Mouse (Mus musculus) gastrocnemius, adult 2 months (tissue): ENCODE results near the gene Il12rb1. TPM values are rescaled to one million over a fixed set of nuclear protein-coding genes. Genes with fewer than 3 reads are reported as not detected.
A peak's percentile ranks its signal among the peaks of the same experiment; 100 is the strongest.

ENCODE experiments used
- DNase-seq: peaks from one replicate; pipeline ENCODE4 v3.0.0; 2022
- H3K27ac ChIP-seq: fragments of 200-600 bp; 2 replicates; pipeline ENCODE4 v1.8.1; 2022; ENCODE audit warnings: mild to moderate bottlenecking
- H3K4me3 ChIP-seq: fragments of 200-600 bp; 2 replicates; pipeline ENCODE4 v1.8.1; 2022; ENCODE audit warnings: mild to moderate bottlenecking, moderate library complexity
- CTCF ChIP-seq: fragments of 200-600 bp; IDR thresholded peaks from 2 replicates; pipeline ENCODE4 v1.8.1; 2022; ENCODE audit warnings: antibody characterized with exemption, mild to moderate bottlenecking, moderate library complexity
- intact Hi-C: fragments of 180-260 bp; cut with DNase I; formaldehyde crosslinking; loops from one replicate; pipeline ENCODE4 v1.15.1; 2025
- total RNA-seq, 2 experiments: library from RNA; stranded (reverse); gene quantifications; 2 replicates each; pipeline ENCODE4 v1.2.3; 2021

Gene Il12rb1
- total RNA-seq, 2 experiments from 2014 or later: not detected

- TF ChIP-seq CTCF: no peak
- intact Hi-C loops: loop anchor here (10.0 kb wide), 1 partner anchor 48 kb away; the partner anchor contains the start of genes Il12rb1 and Mast3
- H3K4me3 ChIP-seq: no peak overlapping the region
- DNase-seq: no peak
- no peak overlapping the region for H3K27ac ChIP-seq
Measured at GRCm38 (mm10) chr8:70852595-70853231, 44.5 kb downstream of the Il12rb1 start.

GRCm38 (mm10) chr8:70853863-70854262 lies 45.6 kb downstream of the Il12rb1 start:
- no peak for TF ChIP-seq CTCF
- Histone ChIP-seq H3K4me3 (no peak overlapping the region), H3K27ac (no peak overlapping the region)
- DNase-seq: no peak
- intact Hi-C loops: loop anchor here (10.0 kb wide), 1 partner anchor 49 kb away; the partner anchor contains the start of genes Il12rb1 and Mast3

- DNase-seq: no peak
- Histone ChIP-seq H3K27ac (peak overlapping the region; percentile 85; the same call in 1 of the 2 replicates), H3K4me3 (peak overlapping the region; percentile 74)
- intact Hi-C loops: loop anchor here (10.0 kb wide), 1 partner anchor 51 kb away; the partner anchor contains the start of genes Il12rb1 and Mast3
- TF ChIP-seq CTCF: no peak
Measured at GRCm38 (mm10) chr8:70856028-70856427, 47.8 kb downstream of the Il12rb1 start.

GRCm38 (mm10) chr8:70856541-70857197 lies 48.4 kb downstream of the Il12rb1 start:
- intact Hi-C loops: loop anchor here (10.0 kb wide), 1 partner anchor 52 kb away; the partner anchor contains the start of genes Il12rb1 and Mast3
- peak overlapping the region; percentile 74 for H3K4me3 ChIP-seq
- peak; percentile 91 for DNase-seq
- no peak for TF ChIP-seq CTCF
- peak overlapping the region; percentile 85 for H3K27ac ChIP-seq

GRCm38 (mm10) chr8:70857516-70857915 lies 49.3 kb downstream of the Il12rb1 start:
- no peak for TF ChIP-seq CTCF
- H3K4me3 ChIP-seq: no peak overlapping the region
- intact Hi-C loops: loop anchor here (10.0 kb wide), 1 partner anchor 53 kb away; the partner anchor contains the start of genes Il12rb1 and Mast3
- no peak for DNase-seq
- H3K27ac ChIP-seq: no peak overlapping the region

- intact Hi-C loops: no loop called here
- Histone ChIP-seq H3K4me3 (peak within 1 kb of the TSS; percentile 94), H3K27ac (0 out of 2 replicates have a peak within 1 kb of the TSS, but pooled peaks have one; percentile 25)
- no peak for DNase-seq
- peak; percentile 14; the same call in 1 of the 2 replicates for TF ChIP-seq CTCF
Measured at GRCm38 (mm10) chr8:70862824-70863641, 54.8 kb downstream of the Il12rb1 start, which contains the start of gene Kcnn1. Gene Kcnn1 (minus strand): TSS chr8:70863258.

- DNase-seq: peak; percentile 62
- TF ChIP-seq CTCF: no peak
- Histone ChIP-seq H3K4me3 (peak overlapping the region; percentile 94), H3K27ac (peak overlapping the region; percentile 95; the same call in 1 of the 2 replicates)
- intact Hi-C loops: no loop called here
Measured at GRCm38 (mm10) chr8:70863956-70864711, 55.9 kb downstream of the Il12rb1 start.

- Histone ChIP-seq H3K27ac (peak overlapping the region; percentile 95), H3K4me3 (peak overlapping the region; percentile 94)
- DNase-seq: peak; percentile 61
- intact Hi-C loops: no loop called here
- no peak for TF ChIP-seq CTCF
Measured at GRCm38 (mm10) chr8:70864712-70865221, 56.5 kb downstream of the Il12rb1 start.

GRCm38 (mm10) chr8:70865350-70866000 lies 57.2 kb downstream of the Il12rb1 start:
- peak; percentile 98 for DNase-seq
- Histone ChIP-seq H3K4me3 (peak overlapping the region; percentile 94), H3K27ac (peak overlapping the region; percentile 95)
- no peak for TF ChIP-seq CTCF
- intact Hi-C loops: no loop called here

GRCm38 (mm10) chr8:70866001-70866520 lies 57.8 kb downstream of the Il12rb1 start:
- intact Hi-C loops: no loop called here
- peak overlapping the region; percentile 94 for H3K4me3 ChIP-seq
- DNase-seq: no peak
- TF ChIP-seq CTCF: no peak
- H3K27ac ChIP-seq: peak overlapping the region; percentile 95

- no peak overlapping the region for H3K27ac ChIP-seq
- DNase-seq: no peak
- no peak for TF ChIP-seq CTCF
- H3K4me3 ChIP-seq: no peak overlapping the region
- intact Hi-C loops: no loop called here
Measured at GRCm38 (mm10) chr8:70866566-70866965, 58.3 kb downstream of the Il12rb1 start.
